16 mouse cellular contexts compared by ENCODE assay signal in the genomic region with DNA sequence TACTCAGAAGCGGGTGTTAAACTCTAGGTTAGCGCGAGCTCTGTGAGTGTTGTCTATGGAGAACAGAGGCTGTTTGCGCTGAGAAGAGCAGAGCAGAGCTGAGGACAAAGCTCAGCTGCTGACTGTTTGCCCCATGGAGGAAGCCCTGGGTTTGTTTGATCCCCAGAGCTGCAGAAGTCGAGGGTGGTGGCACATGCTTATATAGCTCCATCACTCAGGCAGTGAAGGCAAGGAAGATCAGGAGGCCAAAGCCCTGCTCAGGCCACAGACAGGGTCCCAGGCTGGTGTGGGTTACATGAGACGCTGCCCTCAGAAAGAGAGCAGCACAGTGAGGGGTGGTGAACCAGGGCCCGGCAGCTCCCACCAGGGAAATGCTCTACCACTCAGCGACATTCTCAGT. TPM values are rescaled to one million over a fixed set of nuclear protein-coding genes. Genes with fewer than 3 reads are reported as not detected.
DNase-seq lines count a peak whose midpoint lies in the region; ATAC-seq and TF ChIP-seq lines count a peak whose summit lies in the region.
"Had no signal": no experiment of that assay in that cellular context is flagged by ENCODE, and none has a peak within 500 bp of the region (broad histone marks: within the 10 kb centered on the region; RNA-seq: fewer than 3 reads in every experiment).

No protein-coding gene starts in this region.

- no peaks in the 10 kb centered on the region for H3K9me3 ChIP-seq in hindbrain, embryonic 13.5 days
- no peaks in the 10 kb centered on the region for H3K9me3 ChIP-seq in hindbrain, embryonic 10.5 days
- no peaks in the 10 kb centered on the region for H3K9me3 ChIP-seq in liver, embryonic 12.5 days (replicated peaks)
- H3K9me3 ChIP-seq in liver, postnatal 0 days (ENCODE audit: low read length), result no peaks in the 10 kb centered on the region
- H3K9me3 ChIP-seq: G1E; limb, embryonic 15.5 days; lung, embryonic 15.5 days; stomach, embryonic 15.5 days had no signal

- H3K4me2 ChIP-seq in hindbrain, embryonic 13.5 days, result no peak overlapping the region
- no peak overlapping the region for H3K4me2 ChIP-seq in liver, embryonic 12.5 days
- no peak overlapping the region for H3K4me2 ChIP-seq in liver, postnatal 0 days (ENCODE audit: low read depth, low read length)
- H3K4me2 ChIP-seq: limb, embryonic 15.5 days; lung, embryonic 15.5 days; stomach, embryonic 15.5 days had no signal

- peaks cover 8% of the 10 kb centered on the region for H3K4me1 ChIP-seq in hindbrain, embryonic 13.5 days (replicated peaks)
- H3K4me1 ChIP-seq in hindbrain, embryonic 10.5 days (replicated peaks), result 0 out of 2 replicates have a peak, but pooled peaks cover 4% of the 10 kb centered on the region
- 0 out of 2 replicates have a peak, but pooled peaks cover 3% of the 10 kb centered on the region for H3K4me1 ChIP-seq in liver, embryonic 12.5 days
- peaks cover 3% of the 10 kb centered on the region; the same call in 1 of the 2 replicates for H3K4me1 ChIP-seq in liver, postnatal 0 days (ENCODE audit: insufficient read depth)
- peaks cover 21% of the 10 kb centered on the region for H3K4me1 ChIP-seq in olfactory bulb, adult 2 months (ENCODE audit: control insufficient read depth, insufficient read depth, low read length)
- H3K4me1 ChIP-seq: stomach, embryonic 15.5 days had no signal

- no peak overlapping the region for H3K9ac ChIP-seq in hindbrain, embryonic 13.5 days
- no peak overlapping the region for H3K9ac ChIP-seq in liver, embryonic 12.5 days
- no peak overlapping the region for H3K9ac ChIP-seq in liver, postnatal 0 days (replicated peaks)
- H3K9ac ChIP-seq: limb, embryonic 15.5 days; lung, embryonic 15.5 days; stomach, embryonic 15.5 days had no signal

- ATAC-seq in hindbrain, embryonic 13.5 days (ENCODE audit: low FRiP score), result no peak
- 0 out of 2 replicates have a peak, but pooled peaks have one; percentile 18 for ATAC-seq in liver, embryonic 12.5 days
- no peak for ATAC-seq in liver, postnatal 0 days
- ATAC-seq in cerebellum, adult (ENCODE audit: insufficient number of reproducible peaks, low FRiP score, low TSS enrichment), result no peak

- peak overlapping the region; percentile 36; the same call in 1 of the 2 replicates for H3K27ac ChIP-seq in hindbrain, embryonic 13.5 days
- H3K27ac ChIP-seq in hindbrain, embryonic 10.5 days, result no peak overlapping the region
- no peak overlapping the region for H3K27ac ChIP-seq in liver, embryonic 12.5 days
- H3K27ac ChIP-seq in liver, postnatal 0 days (ENCODE audit: low read depth), result no peak overlapping the region; the same call in 1 of the 2 replicates
- peak overlapping the region; percentile 80 for H3K27ac ChIP-seq in olfactory bulb, adult 2 months (ENCODE audit: insufficient read depth, low read depth, low read length)
- H3K27ac ChIP-seq: stomach, embryonic 15.5 days had no signal

- no peak overlapping the region for H3K4me3 ChIP-seq in hindbrain, embryonic 13.5 days
- H3K4me3 ChIP-seq in hindbrain, embryonic 10.5 days, result no peak overlapping the region
- H3K4me3 ChIP-seq in liver, embryonic 12.5 days, result no peak overlapping the region
- H3K4me3 ChIP-seq in liver, postnatal 0 days (ENCODE audit: low read depth, low read length), result no peak overlapping the region
- H3K4me3 ChIP-seq in olfactory bulb, adult 2 months (ENCODE audit: insufficient read depth, low read depth, low read length), result no peak overlapping the region
- H3K4me3 ChIP-seq: limb, embryonic 15.5 days; lung, embryonic 15.5 days; stomach, embryonic 15.5 days had no signal

- 83% methylated on average over 8 of the region's 8 CpGs for WGBS in hindbrain, embryonic 13.5 days
- WGBS in hindbrain, embryonic 10.5 days, result 81% methylated on average over 8 of the region's 8 CpGs
- WGBS in liver, embryonic 12.5 days (ENCODE audit: insufficient replicate concordance), result 77% methylated on average over 8 of the region's 8 CpGs
- WGBS in liver, postnatal 0 days (ENCODE audit: insufficient replicate concordance), result 56% methylated on average over 8 of the region's 8 CpGs
- WGBS in olfactory bulb, adult 2 months, result 41% methylated on average over 8 of the region's 8 CpGs

- no peak for TF ChIP-seq EP300 in liver, postnatal 0 days (IDR thresholded peaks at IDR 0.05; ENCODE audit: low read depth)

- TF ChIP-seq POLR2A in olfactory bulb, adult 2 months (IDR thresholded peaks at IDR 0.05; ENCODE audit: insufficient read depth, low read depth, low read length), result no peak

- no peak for DNase-seq in hindbrain, embryonic 10.5 days (ENCODE audit: low spot score)
- no peak for DNase-seq in liver, postnatal 0 days
- peak; percentile 53 for DNase-seq in thymus, postnatal 25 days
- DNase-seq: adrenal gland, adult 2 months; cerebellum, adult 8-10 months; heart, adult 18-20 months; kidney, adult 9 months; spleen, adult 18-20 months had no signal

- H3K27me3 ChIP-seq in hindbrain, embryonic 13.5 days, result no peaks in the 10 kb centered on the region
- no peaks in the 10 kb centered on the region for H3K27me3 ChIP-seq in hindbrain, embryonic 10.5 days (ENCODE audit: insufficient read depth, poor library complexity, severe bottlenecking)
- H3K27me3 ChIP-seq in liver, embryonic 12.5 days (replicated peaks), result no peaks in the 10 kb centered on the region
- no peaks in the 10 kb centered on the region for H3K27me3 ChIP-seq in liver, postnatal 0 days (ENCODE audit: insufficient read depth, low read length)
- H3K27me3 ChIP-seq: limb, embryonic 15.5 days; lung, embryonic 15.5 days; stomach, embryonic 15.5 days had no signal

- TF ChIP-seq CTCF in liver, postnatal 0 days (IDR thresholded peaks at IDR 0.05; ENCODE audit: low read depth), result no peak
- TF ChIP-seq CTCF in olfactory bulb, adult 2 months (IDR thresholded peaks at IDR 0.05; ENCODE audit: insufficient read depth, low read depth, low read length), result no peak

- H3K36me3 ChIP-seq in hindbrain, embryonic 13.5 days, result peaks cover 66% of the 10 kb centered on the region
- peaks cover 34% of the 10 kb centered on the region for H3K36me3 ChIP-seq in hindbrain, embryonic 10.5 days
- peaks cover 33% of the 10 kb centered on the region for H3K36me3 ChIP-seq in liver, embryonic 12.5 days
- H3K36me3 ChIP-seq in liver, postnatal 0 days (replicated peaks; ENCODE audit: insufficient read depth, low read length), result peaks cover 26% of the 10 kb centered on the region
- H3K36me3 ChIP-seq: stomach, embryonic 15.5 days had no signal

RNA-seq across cellular contexts. Expression of a gene that starts 38.4 kb away (rescaled TPM):
- 0.16 TPM in 1 of 2 replicates, not detected in the other for polyA plus RNA-seq in hindbrain, embryonic 13.5 days (2015; fragmentation: Nextera tagmentation; extraction: Ambion mirVana)
- 0.12 and 0.30 TPM in 2 replicates for polyA plus RNA-seq in hindbrain, embryonic 10.5 days (2016; fragmentation: Nextera tagmentation; extraction: Ambion mirVana)
- 0.25 and 0.31 TPM in 2 replicates for polyA plus RNA-seq in liver, embryonic 12.5 days (2016; fragmentation: Nextera tagmentation; extraction: Ambion mirVana)
- polyA plus RNA-seq in liver, postnatal 0 days (2015; fragmentation: Nextera tagmentation; extraction: Ambion mirVana), result 0.24 and 0.27 TPM in 2 replicates
- not detected in 2 replicates for polyA plus RNA-seq in olfactory bulb, adult 2 months (2012; ENCODE audit: insufficient read depth, insufficient read length, low replicate concordance, missing spikeins)

Comparison
In these comparisons a context has a peak if more than half of its experiments do, and no peak if none do; other contexts are left out.
1. H3K27ac ChIP-seq: peak in hindbrain, embryonic 13.5 days (single experiment) and olfactory bulb, adult 2 months (single experiment); none in hindbrain, embryonic 10.5 days (single experiment), liver, embryonic 12.5 days (single experiment) and liver, postnatal 0 days (single experiment).